Mouse (Mus musculus): Measurements from ENCODE around the gene Syne1. TPM values are rescaled to one million over a fixed set of nuclear protein-coding genes. Genes with fewer than 3 reads are reported as not detected.

The Syne1 gene
- polyA plus RNA-seq, 1 experiment: 29.8 TPM

GRCm38 (mm10) chr10:5205570-5205969 is 345.7 kb downstream of the Syne1 start:
- no peak for DNase-seq (ENCODE audit: low read depth)

- no peak for DNase-seq (ENCODE audit: low read depth)
Observed at GRCm38 (mm10) chr10:5203837-5204236, 347.4 kb downstream of the Syne1 start.

GRCm38 (mm10) chr10:5197356-5197755 is 353.9 kb downstream of the Syne1 start:
- no peak for DNase-seq (ENCODE audit: low read depth)

GRCm38 (mm10) chr10:5196267-5196666 is 355.0 kb downstream of the Syne1 start:
- no peak for DNase-seq (ENCODE audit: low read depth)

GRCm38 (mm10) chr10:5195288-5195687 is 356.0 kb downstream of the Syne1 start:
- DNase-seq (ENCODE audit: low read depth): no peak

- no peak for DNase-seq (ENCODE audit: low read depth)
Observed at GRCm38 (mm10) chr10:5194671-5195234, 356.5 kb downstream of the Syne1 start.

- DNase-seq (ENCODE audit: low read depth): no peak
Observed at GRCm38 (mm10) chr10:5194081-5194670, 357.1 kb downstream of the Syne1 start.

GRCm38 (mm10) chr10:5192861-5193490 is 358.3 kb downstream of the Syne1 start:
- no peak for DNase-seq (ENCODE audit: low read depth)

- no peak for DNase-seq (ENCODE audit: low read depth)
Observed at GRCm38 (mm10) chr10:5190756-5191155, 360.5 kb downstream of the Syne1 start.

GRCm38 (mm10) chr10:5188890-5189289 is 362.4 kb downstream of the Syne1 start:
- no peak for DNase-seq (ENCODE audit: low read depth)

GRCm38 (mm10) chr10:5185156-5186083 is 365.9 kb downstream of the Syne1 start:
- DNase-seq (ENCODE audit: low read depth): no peak

GRCm38 (mm10) chr10:5181771-5182176 is 369.5 kb downstream of the Syne1 start:
- no peak for DNase-seq (ENCODE audit: low read depth)

GRCm38 (mm10) chr10:5179891-5180290 is 371.4 kb downstream of the Syne1 start:
- no peak for DNase-seq (ENCODE audit: low read depth)

- no peak for DNase-seq (ENCODE audit: low read depth)
Observed at GRCm38 (mm10) chr10:5177446-5178015, 373.8 kb downstream of the Syne1 start.

- DNase-seq (ENCODE audit: low read depth): no peak
Observed at GRCm38 (mm10) chr10:5176371-5176770, 374.9 kb downstream of the Syne1 start.

GRCm38 (mm10) chr10:5170425-5170824 is 380.9 kb downstream of the Syne1 start:
- DNase-seq (ENCODE audit: low read depth): no peak

- DNase-seq (ENCODE audit: low read depth): no peak
Observed at GRCm38 (mm10) chr10:5167481-5167880, 383.8 kb downstream of the Syne1 start.

- DNase-seq (ENCODE audit: low read depth): no peak
Observed at GRCm38 (mm10) chr10:5165439-5165838, 385.8 kb downstream of the Syne1 start.

- DNase-seq (ENCODE audit: low read depth): no peak
Observed at GRCm38 (mm10) chr10:5163770-5164169, 387.5 kb downstream of the Syne1 start.

- no peak for DNase-seq (ENCODE audit: low read depth)
Observed at GRCm38 (mm10) chr10:5163286-5163685, 388.0 kb downstream of the Syne1 start.

- no peak for DNase-seq (ENCODE audit: low read depth)
Observed at GRCm38 (mm10) chr10:5161394-5161872, 389.8 kb downstream of the Syne1 start.

GRCm38 (mm10) chr10:5159679-5160078 is 391.6 kb downstream of the Syne1 start:
- no peak for DNase-seq (ENCODE audit: low read depth)

Measured in gonadal fat pad, adult 2 months (tissue).